ENCODE assay signal across 18 mouse cellular contexts in the genomic region with DNA sequence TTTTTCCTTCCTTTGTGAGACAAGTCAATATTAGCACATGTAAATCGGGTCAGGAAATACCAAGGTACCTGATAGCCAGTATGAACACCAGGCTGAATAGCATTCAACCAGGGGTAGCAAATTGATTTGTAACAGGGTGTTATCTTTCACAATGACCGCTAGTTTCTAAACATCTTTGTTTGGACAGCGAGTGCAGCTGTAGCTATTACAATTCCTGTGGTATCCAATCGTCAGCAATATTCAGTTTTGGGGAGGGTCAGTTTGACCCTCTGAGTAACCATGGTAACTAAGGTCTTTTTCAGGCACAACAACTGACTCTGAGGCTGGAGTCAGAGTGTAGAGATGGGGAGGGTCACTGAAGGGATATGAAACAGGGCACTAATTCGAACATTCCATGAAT. TPM values are rescaled to one million over a fixed set of nuclear protein-coding genes. Genes with fewer than 3 reads are reported as not detected.
"Had no signal": no experiment of that assay in that cellular context is flagged by ENCODE, and none has a peak within 500 bp of the region (broad histone marks: within the 10 kb centered on the region; RNA-seq: fewer than 3 reads in every experiment).

No protein-coding gene starts in this region.

- DNase-seq: kidney, adult 2 months; kidney, postnatal 14 days; liver; liver, embryonic 13.5 days; liver, postnatal 0 days; lung, postnatal 14 days; retina, postnatal 1 day; right cerebral cortex, postnatal 4 days; spleen, adult 18-20 months; thymus, adult 18-20 months; thymus, postnatal 14 days had no signal

- H3K36me3 ChIP-seq: kidney, embryonic 15.5 days; limb, embryonic 12.5 days; liver, embryonic 13.5 days; lung, embryonic 15.5 days; midbrain, embryonic 15.5 days had no signal

- H3K27me3 ChIP-seq: kidney, embryonic 15.5 days; limb, embryonic 12.5 days; liver, embryonic 13.5 days; lung, embryonic 15.5 days; midbrain, embryonic 15.5 days had no signal

- H3K4me3 ChIP-seq: kidney, embryonic 15.5 days; left cerebral cortex, adult 2 months; limb, embryonic 12.5 days; liver, embryonic 13.5 days; lung, embryonic 15.5 days; megakaryocyte, embryonic 14.5 days; midbrain, embryonic 15.5 days had no signal

- H3K4me2 ChIP-seq: kidney, embryonic 15.5 days; limb, embryonic 12.5 days; liver, embryonic 13.5 days; lung, embryonic 15.5 days; midbrain, embryonic 15.5 days had no signal

- H3K9me3 ChIP-seq: kidney, embryonic 15.5 days; liver, embryonic 13.5 days; megakaryocyte, embryonic 14.5 days; midbrain, embryonic 15.5 days had no signal

- H3K9ac ChIP-seq: kidney, embryonic 15.5 days; limb, embryonic 12.5 days; liver, embryonic 13.5 days; liver, postnatal 0 days; lung, embryonic 15.5 days; midbrain, embryonic 15.5 days had no signal

- H3K27ac ChIP-seq: kidney, embryonic 15.5 days; left cerebral cortex, adult 2 months; limb, embryonic 12.5 days; liver, embryonic 13.5 days; lung, embryonic 15.5 days; macrophage; midbrain, embryonic 15.5 days had no signal

- ATAC-seq: liver, postnatal 0 days; midbrain, embryonic 15.5 days had no signal

- H3K4me1 ChIP-seq: kidney, embryonic 15.5 days; liver, embryonic 13.5 days; lung, embryonic 15.5 days; megakaryocyte, embryonic 14.5 days; midbrain, embryonic 15.5 days had no signal

RNA-seq across cellular contexts. Expression of gene Pthlh, which starts 15.3 kb away (rescaled TPM):
- polyA plus RNA-seq: liver, embryonic 13.5 days; liver, postnatal 0 days; macrophage had no signal
